Mouse (Mus musculus): ENCODE results near the gene Bpifa6. TPM values are rescaled to one million over a fixed set of nuclear protein-coding genes. Genes with fewer than 3 reads are reported as not detected.
"Not testable (repeated sequence)": the region's sequence is repeated elsewhere in the genome, so short reads cannot be mapped to it uniquely, and the experiment has no call there.

Gene Bpifa6
- total RNA-seq, 2 experiments from 2014 or later = not detected

DNA sequence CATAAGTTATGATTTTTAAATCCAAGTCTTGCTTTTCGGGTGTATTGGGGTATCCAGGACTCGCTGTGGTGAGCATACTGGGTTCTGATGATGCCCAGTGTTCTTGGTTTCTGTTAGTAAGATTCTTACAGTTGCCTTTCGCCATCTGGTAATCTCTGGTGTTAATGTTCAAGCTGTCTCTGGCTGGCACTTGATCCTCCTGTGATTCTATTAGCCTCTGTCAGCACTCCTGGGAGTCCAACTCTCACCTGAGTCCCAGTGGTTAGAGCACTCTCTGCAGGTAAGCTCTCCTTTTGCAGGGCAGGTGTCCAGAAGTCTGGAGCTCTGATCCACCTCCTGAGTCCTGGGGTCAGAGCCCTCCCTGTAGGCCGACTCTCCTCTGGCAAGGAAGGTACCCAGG lies 49.9 kb downstream of the Bpifa6 start:
- ATAC-seq (ENCODE audit: poor library complexity, severe bottlenecking) = not testable (repeated sequence)

DNA sequence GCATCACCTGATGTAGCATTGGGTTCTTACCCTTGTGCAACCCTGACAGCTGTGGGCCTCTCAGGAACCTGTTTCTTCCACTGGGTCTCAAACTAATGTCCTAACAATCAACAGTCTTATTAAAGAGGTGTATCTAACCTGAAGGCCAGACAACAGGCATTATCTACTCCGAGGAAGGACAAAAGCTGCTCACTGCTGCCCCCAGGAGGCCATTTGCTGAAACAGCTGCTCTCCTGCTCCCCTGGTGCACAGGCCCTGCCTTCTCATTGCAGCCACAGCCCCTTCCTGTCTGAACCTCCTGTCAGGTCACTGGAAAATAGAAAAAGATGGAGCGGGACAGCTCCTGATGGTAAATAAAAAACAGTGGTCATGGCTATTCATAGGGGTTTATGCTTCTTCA lies 64.2 kb downstream of the Bpifa6 start:
- ATAC-seq (ENCODE audit: poor library complexity, severe bottlenecking) = no peak

DNA sequence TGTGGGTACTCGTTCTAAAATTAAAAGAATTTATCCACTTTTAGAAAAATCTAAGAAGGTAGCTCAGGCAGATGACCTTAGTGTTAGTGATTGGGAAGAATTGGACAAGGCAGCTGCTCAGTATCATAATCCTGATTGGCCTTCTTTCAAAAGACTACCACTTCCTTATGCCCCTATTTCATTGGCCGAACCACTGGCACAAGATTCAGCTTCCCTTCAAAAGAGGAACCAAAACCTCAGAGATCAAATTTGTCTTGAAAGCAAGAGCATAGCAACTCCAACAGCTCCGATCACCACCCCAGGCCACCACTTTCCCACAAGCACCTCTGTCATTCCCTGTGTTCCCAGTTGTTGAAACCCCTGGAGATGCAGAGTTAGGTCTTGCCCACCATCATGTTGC lies 70.0 kb downstream of the Bpifa6 start:
- ATAC-seq (ENCODE audit: poor library complexity, severe bottlenecking) = no peak

Other genes with a start within 250 kb of the Bpifa6 start
- gene Mapre1, start 233.7 kb upstream of the Bpifa6 start, total RNA-seq (2015) = 130 and 155 TPM in 2 replicates
- 180 and 181 TPM in 2 replicates for gene Mapre1, start 233.7 kb upstream of the Bpifa6 start, total RNA-seq (2017)
- gene Efcab8, start 195.0 kb upstream of the Bpifa6 start, total RNA-seq (2015) = 0.11 TPM in 1 of 2 replicates, not detected in the other
- gene Efcab8, start 195.0 kb upstream of the Bpifa6 start, total RNA-seq (2017) = not detected in 2 replicates
- gene Sun5, start 103.9 kb upstream of the Bpifa6 start, total RNA-seq (2015) = not detected in 2 replicates
- not detected in 2 replicates for gene Sun5, start 103.9 kb upstream of the Bpifa6 start, total RNA-seq (2017)
- gene Bpifb2, start 99.9 kb upstream of the Bpifa6 start, total RNA-seq (2015) = not detected in 2 replicates
- not detected in 2 replicates for gene Bpifb2, start 99.9 kb upstream of the Bpifa6 start, total RNA-seq (2017)
- gene Bpifb6, start 74.6 kb upstream of the Bpifa6 start, total RNA-seq (2015) = not detected in 2 replicates
- not detected in 2 replicates for gene Bpifb6, start 74.6 kb upstream of the Bpifa6 start, total RNA-seq (2017)
- not detected in 2 replicates for gene Bpifb3, start 56.7 kb upstream of the Bpifa6 start, total RNA-seq (2015)
- gene Bpifb3, start 56.7 kb upstream of the Bpifa6 start, total RNA-seq (2017) = not detected in 2 replicates
- gene Bpifb4, start 36.7 kb upstream of the Bpifa6 start, total RNA-seq (2015) = not detected in 2 replicates
- not detected in 2 replicates for gene Bpifb4, start 36.7 kb upstream of the Bpifa6 start, total RNA-seq (2017)
- not detected in 2 replicates for gene Bpifa2, start 33.3 kb downstream of the Bpifa6 start, total RNA-seq (2015)
- not detected in 2 replicates for gene Bpifa2, start 33.3 kb downstream of the Bpifa6 start, total RNA-seq (2017)
- gene Bpifa3, start 155.4 kb downstream of the Bpifa6 start, total RNA-seq (2015) = not detected in 2 replicates
- gene Bpifa3, start 155.4 kb downstream of the Bpifa6 start, total RNA-seq (2017) = not detected in 2 replicates
- gene Bpifa1, start 167.9 kb downstream of the Bpifa6 start, total RNA-seq (2015) = not detected in 2 replicates
- not detected in 2 replicates for gene Bpifa1, start 167.9 kb downstream of the Bpifa6 start, total RNA-seq (2017)
- not detected in 2 replicates for gene Bpifa5, start 187.7 kb downstream of the Bpifa6 start, total RNA-seq (2015)
- not detected in 2 replicates for gene Bpifa5, start 187.7 kb downstream of the Bpifa6 start, total RNA-seq (2017)
- not detected in 2 replicates for gene Bpifb1, start 215.9 kb downstream of the Bpifa6 start, total RNA-seq (2015)
- gene Bpifb1, start 215.9 kb downstream of the Bpifa6 start, total RNA-seq (2017) = not detected in 2 replicates
- gene Bpifb5, start 248.8 kb downstream of the Bpifa6 start, total RNA-seq (2015) = not detected in 2 replicates
- not detected in 2 replicates for gene Bpifb5, start 248.8 kb downstream of the Bpifa6 start, total RNA-seq (2017)

Measured in megakaryocyte, adult 5-6 weeks (primary cell).